In genomic region chr13:99609151-99610146, GRCm38 (mm10) we compare ENCODE assay signal across 11 mouse cellular contexts.
DNase-seq lines count a peak whose midpoint lies in the region; ATAC-seq lines count a peak whose summit lies in the region.
"Had no signal": no experiment of that assay in that cellular context is flagged by ENCODE, and none has a peak within 500 bp of the region (broad histone marks: within the 10 kb centered on the region; RNA-seq: fewer than 3 reads in every experiment).

No protein-coding gene starts in this region.

- ATAC-seq in forebrain, embryonic 12.5 days (ENCODE audit: low FRiP score), result peak; percentile 69
- peak; percentile 85 for ATAC-seq in neural tube, embryonic 14.5 days (ENCODE audit: low read depth)

- no peaks in the 10 kb centered on the region for H3K36me3 ChIP-seq in heart, embryonic 10.5 days
- H3K36me3 ChIP-seq in forebrain, embryonic 12.5 days (replicated peaks), result no peaks in the 10 kb centered on the region
- no peaks in the 10 kb centered on the region for H3K36me3 ChIP-seq in limb, embryonic 10.5 days
- no peaks in the 10 kb centered on the region for H3K36me3 ChIP-seq in neural tube, embryonic 14.5 days (ENCODE audit: control insufficient read depth, insufficient read depth, low read length)

- H3K9me3 ChIP-seq in heart, embryonic 10.5 days, result no peaks in the 10 kb centered on the region; the same call in 1 of the 2 replicates
- H3K9me3 ChIP-seq in forebrain, embryonic 12.5 days, result no peaks in the 10 kb centered on the region
- no peaks in the 10 kb centered on the region for H3K9me3 ChIP-seq in limb, embryonic 10.5 days (replicated peaks)
- no peaks in the 10 kb centered on the region for H3K9me3 ChIP-seq in neural tube, embryonic 14.5 days (ENCODE audit: control insufficient read depth, low read length)

- H3K27me3 ChIP-seq in heart, embryonic 10.5 days (ENCODE audit: insufficient read depth, poor library complexity, severe bottlenecking), result no peaks in the 10 kb centered on the region
- H3K27me3 ChIP-seq in forebrain, embryonic 12.5 days, result peaks cover 3% of the 10 kb centered on the region; the same call in 1 of the 2 replicates
- no peaks in the 10 kb centered on the region for H3K27me3 ChIP-seq in limb, embryonic 10.5 days (ENCODE audit: low read depth, poor library complexity, severe bottlenecking)
- H3K27me3 ChIP-seq in neural tube, embryonic 14.5 days (ENCODE audit: control insufficient read depth, insufficient read depth, low read length), result no peaks in the 10 kb centered on the region

- WGBS in heart, embryonic 10.5 days, result 59% methylated on average over 9 of the region's 9 CpGs
- 17% methylated on average over 9 of the region's 9 CpGs for WGBS in forebrain, embryonic 12.5 days
- 70% methylated on average over 9 of the region's 9 CpGs for WGBS in limb, embryonic 10.5 days
- 20% methylated on average over 9 of the region's 9 CpGs for WGBS in neural tube, embryonic 14.5 days

- DNase-seq in heart, embryonic 10.5 days (ENCODE audit: low spot score), result peak; percentile 70
- no peak for DNase-seq in heart, postnatal 25 days (ENCODE audit: low spot score)
- DNase-seq in limb, embryonic 10.5 days (ENCODE audit: low spot score), result no peak
- DNase-seq in T-cell, adult 2 months (ENCODE audit: low spot score), result no peak
- DNase-seq in kidney, adult 8-10 months, result no peak
- no peak for DNase-seq in left cerebral cortex, adult 18-20 months (ENCODE audit: low spot score in 2 of 2)
- DNase-seq: cerebellum, postnatal 25 days; liver had no signal

- peak overlapping the region; percentile 78 for H3K27ac ChIP-seq in heart, embryonic 10.5 days
- H3K27ac ChIP-seq in forebrain, embryonic 12.5 days, result peak overlapping the region; percentile 54
- peak overlapping the region; percentile 50 for H3K27ac ChIP-seq in limb, embryonic 10.5 days
- H3K27ac ChIP-seq in neural tube, embryonic 14.5 days (ENCODE audit: low read depth, low read length), result 0 out of 2 replicates have a peak overlapping the region, but pooled peaks have one; percentile 50
- H3K27ac ChIP-seq: macrophage had no signal

- peaks cover 67% of the 10 kb centered on the region for H3K4me1 ChIP-seq in heart, embryonic 10.5 days
- H3K4me1 ChIP-seq in forebrain, embryonic 12.5 days, result peaks cover 28% of the 10 kb centered on the region
- H3K4me1 ChIP-seq in limb, embryonic 10.5 days, result peaks cover 37% of the 10 kb centered on the region
- peaks cover 10% of the 10 kb centered on the region for H3K4me1 ChIP-seq in neural tube, embryonic 14.5 days (ENCODE audit: control insufficient read depth, insufficient read depth, low read length)

- peak overlapping the region; percentile 21 for H3K4me2 ChIP-seq in forebrain, embryonic 12.5 days
- H3K4me2 ChIP-seq in neural tube, embryonic 14.5 days (ENCODE audit: low read depth, low read length), result no peak overlapping the region

- 0 out of 2 replicates have a peak overlapping the region, but pooled peaks have one; percentile 12 for H3K9ac ChIP-seq in forebrain, embryonic 12.5 days
- H3K9ac ChIP-seq in neural tube, embryonic 14.5 days (replicated peaks; ENCODE audit: low read depth, low read length), result 0 out of 2 replicates have a peak overlapping the region, but pooled peaks have one; percentile 8

- H3K4me3 ChIP-seq in heart, embryonic 10.5 days, result no peak overlapping the region
- H3K4me3 ChIP-seq in forebrain, embryonic 12.5 days (replicated peaks), result no peak overlapping the region
- H3K4me3 ChIP-seq in limb, embryonic 10.5 days, result no peak overlapping the region
- no peak overlapping the region for H3K4me3 ChIP-seq in neural tube, embryonic 14.5 days (ENCODE audit: low read depth, low read length)

- intact Hi-C loops in heart, postnatal 25 days (cut with DNase I), result loop anchor here (5.0 kb wide), 1 partner anchor 228 kb away; no protein-coding TSS in a partner anchor
